Mouse (Mus musculus) cerebellum, adult 8-10 months (tissue): ENCODE results near the gene Klhl6.

Source experiments
- DNase-seq: peaks from one replicate; pipeline ENCODE4 v3.0.0; 2022

The Klhl6 gene

GRCm38 (mm10) chr16:19968666-19969065, 14.2 kb downstream of the Klhl6 start:
- no peak for DNase-seq

- DNase-seq = no peak
Measured at GRCm38 (mm10) chr16:19967897-19968392, 14.9 kb downstream of the Klhl6 start.

GRCm38 (mm10) chr16:19966976-19967375, 15.9 kb downstream of the Klhl6 start:
- DNase-seq = no peak

- no peak for DNase-seq
Measured at GRCm38 (mm10) chr16:19966437-19966836, 16.4 kb downstream of the Klhl6 start.

- DNase-seq = no peak
Measured at GRCm38 (mm10) chr16:19962951-19963350, 19.9 kb downstream of the Klhl6 start.

- no peak for DNase-seq
Measured at GRCm38 (mm10) chr16:19961070-19961469, 21.8 kb downstream of the Klhl6 start.

- no peak for DNase-seq
Measured at GRCm38 (mm10) chr16:19960407-19961058, 22.3 kb downstream of the Klhl6 start.

GRCm38 (mm10) chr16:19957051-19957450, 25.8 kb downstream of the Klhl6 start:
- DNase-seq = no peak

GRCm38 (mm10) chr16:19947336-19947735, 35.5 kb downstream of the Klhl6 start:
- DNase-seq = no peak

GRCm38 (mm10) chr16:19946578-19947298, 36.1 kb downstream of the Klhl6 start:
- no peak for DNase-seq

- no peak for DNase-seq
Measured at GRCm38 (mm10) chr16:19920823-19921222, 62.0 kb downstream of the Klhl6 start.

- no peak for DNase-seq
Measured at GRCm38 (mm10) chr16:19918286-19918685, 64.6 kb downstream of the Klhl6 start.

GRCm38 (mm10) chr16:19912582-19912981, 70.3 kb downstream of the Klhl6 start:
- DNase-seq = no peak

GRCm38 (mm10) chr16:19908291-19908690, 74.5 kb downstream of the Klhl6 start:
- DNase-seq = no peak

GRCm38 (mm10) chr16:19907103-19907502, 75.7 kb downstream of the Klhl6 start:
- no peak for DNase-seq

- DNase-seq = no peak
Measured at GRCm38 (mm10) chr16:19904734-19905479, 77.9 kb downstream of the Klhl6 start.

GRCm38 (mm10) chr16:19903792-19904191, 79.0 kb downstream of the Klhl6 start:
- no peak for DNase-seq
